Mouse (Mus musculus) ZHBTc4 (cell line): Measurements from ENCODE around the gene Gm3532.
"Not testable (repeated sequence)": the region's sequence is repeated elsewhere in the genome, so short reads cannot be mapped to it uniquely, and the experiment has no call there.

Experiments used
- DNase-seq: peaks from one replicate; pipeline ENCODE4 v3.0.0-alpha.2; 2011; ENCODE audit warnings: low read depth, low spot score

Gene Gm3532

DNA sequence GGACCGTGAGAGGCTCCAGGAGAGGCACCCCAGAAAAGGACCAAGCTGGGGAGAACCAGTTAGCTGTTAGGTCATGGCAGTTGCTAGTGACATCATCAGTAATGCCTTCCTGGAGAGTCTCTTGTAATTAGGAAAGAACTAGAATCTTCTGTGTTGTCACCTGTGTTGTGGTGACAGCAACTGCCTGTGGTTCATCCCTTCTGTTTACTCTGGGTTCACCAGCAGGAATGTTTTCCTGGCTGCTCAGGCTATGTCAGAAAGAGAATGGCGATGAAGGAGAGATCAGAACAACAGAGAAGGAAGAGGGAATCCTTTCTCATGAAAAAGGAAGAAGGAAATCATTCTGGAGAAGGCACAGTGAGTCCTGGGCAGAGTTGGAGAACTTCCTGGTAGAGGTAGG lies at the start of gene Gm3532:
Gene Gm3532, plus strand, starts transcription at position 301 of the 400 bp plus-strand sequence.
- not testable (repeated sequence) for DNase-seq

DNA sequence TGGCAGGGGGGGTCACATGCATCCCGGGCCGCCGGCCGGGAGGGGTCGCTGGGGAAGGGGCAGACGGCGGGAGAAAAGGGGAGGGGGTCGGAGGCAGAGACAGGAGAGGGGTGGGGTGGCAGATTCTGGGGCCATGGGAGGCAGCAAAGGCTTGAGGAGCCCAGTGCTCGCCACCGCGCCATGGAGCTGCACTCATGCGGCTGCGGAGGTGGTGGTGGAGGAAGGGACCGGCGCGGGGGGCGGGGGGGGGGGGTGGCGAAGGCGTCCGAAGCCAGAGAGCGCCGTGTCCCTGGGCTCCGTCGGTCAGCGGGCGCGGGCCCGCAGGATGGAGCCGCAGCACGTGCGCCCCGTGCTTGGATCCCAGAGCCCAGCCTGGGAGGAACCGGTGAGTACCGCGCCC lies 36.9 kb upstream of the Gm3532 start, which contains the start of gene Gm3488:
Gene Gm3488, plus strand, starts transcription at position 301 of the 400 bp plus-strand sequence.
- DNase-seq, result not testable (repeated sequence)
